Mouse (Mus musculus): Measurements from ENCODE around the gene Tfe3. TPM values are rescaled to one million over a fixed set of nuclear protein-coding genes. Genes with fewer than 3 reads are reported as not detected.
"Not testable (repeated sequence)": the region's sequence is repeated elsewhere in the genome, so short reads cannot be mapped to it uniquely, and the experiment has no call there.

The Tfe3 gene
- total RNA-seq, 2 experiments from 2014 or later, result 39.9 to 41.0 TPM

DNA sequence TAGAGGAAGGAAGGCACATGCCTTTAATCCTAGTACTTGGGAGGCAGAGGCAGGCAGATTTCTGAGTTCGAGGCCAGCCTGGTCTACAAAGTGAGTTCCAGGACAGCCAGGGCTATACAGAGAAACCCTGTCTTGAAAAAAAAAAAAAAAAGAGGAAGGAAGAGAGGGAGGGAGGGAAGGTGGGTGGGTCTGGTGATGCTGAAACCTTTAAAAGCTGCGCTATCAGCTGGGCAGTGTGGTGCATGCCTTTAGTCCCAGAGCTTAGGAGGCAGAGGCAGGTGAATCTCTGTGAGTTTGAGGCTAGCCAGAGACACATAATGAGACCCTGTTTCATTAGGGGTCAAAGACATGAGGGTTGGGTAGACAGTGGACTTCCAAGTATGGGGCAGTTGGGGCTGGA is 39.8 kb downstream of the Tfe3 start:
- not testable (repeated sequence) for DNase-seq (ENCODE audit: low spot score in 2 of 2)

DNA sequence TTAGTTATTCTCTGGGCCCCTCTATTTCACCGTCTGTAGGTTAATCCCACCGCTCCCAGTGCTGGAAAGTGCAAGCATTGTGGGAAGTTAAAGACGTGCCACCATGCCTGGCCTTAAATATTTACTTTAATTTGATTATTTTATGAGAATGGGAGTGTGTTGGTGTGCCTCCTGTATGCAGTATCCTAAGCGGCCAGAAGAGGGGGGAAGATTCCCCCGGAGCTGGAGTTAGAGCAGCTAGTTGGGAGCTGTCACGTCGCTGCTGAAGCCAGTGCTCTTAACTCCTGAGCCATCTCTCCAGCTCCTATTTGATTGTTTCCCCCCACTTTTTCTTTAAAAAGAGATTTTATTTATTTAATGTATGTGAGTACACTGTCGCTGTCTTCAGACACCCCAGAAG is 52.7 kb downstream of the Tfe3 start:
- DNase-seq (ENCODE audit: low spot score in 2 of 2), result not testable (repeated sequence)

DNA sequence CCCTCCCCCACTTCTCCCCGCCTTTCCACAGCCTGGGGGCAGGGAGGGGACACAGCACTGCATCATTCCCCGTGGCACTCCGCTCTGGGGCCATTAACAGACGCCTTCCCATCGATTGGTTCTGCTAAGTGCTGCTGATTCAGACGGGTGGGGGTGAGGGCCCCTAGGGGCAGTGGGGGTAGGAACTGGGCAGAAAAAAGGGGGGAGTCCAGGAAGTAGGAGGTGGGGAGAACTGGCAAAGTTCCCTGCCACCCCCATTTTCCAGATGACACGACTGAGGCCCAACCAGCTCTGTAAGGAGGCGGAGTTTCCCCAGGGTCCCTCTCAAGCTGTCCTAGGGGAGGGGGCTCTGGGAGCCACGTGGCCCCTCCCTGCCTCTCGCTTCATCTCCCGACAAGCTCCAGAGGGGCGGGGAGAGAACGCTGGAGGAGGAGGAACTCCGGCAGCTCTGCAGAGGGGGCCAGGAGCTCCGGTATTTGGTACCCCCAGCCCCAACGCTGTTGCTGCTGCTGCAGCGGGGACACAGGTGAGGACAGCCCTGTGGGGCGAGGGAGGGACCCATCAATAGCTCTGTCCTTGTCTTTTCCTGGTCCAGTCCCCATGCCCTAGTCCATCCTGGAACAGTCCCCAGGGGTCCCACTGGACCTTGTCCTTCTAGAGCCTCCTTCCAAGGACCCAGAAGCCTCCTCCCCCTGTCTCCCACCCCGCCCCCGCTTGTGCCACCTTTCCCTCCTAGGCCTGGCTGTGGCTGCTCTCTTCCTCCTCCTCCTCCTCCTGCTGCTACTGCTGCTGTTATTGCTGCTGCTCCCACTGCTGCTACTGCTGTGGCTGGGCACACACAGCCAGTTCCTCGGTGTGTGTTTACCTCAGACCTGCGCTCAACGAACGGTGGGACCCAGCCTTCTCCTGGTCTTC is 59.8 kb downstream of the Tfe3 start, which contains the start of gene Kcnd1:
Gene Kcnd1 (plus strand): TSS at position 425 of the 915 bp plus-strand sequence.
- DNase-seq (ENCODE audit: low spot score in 2 of 2), result no peak

Small RNAs within 50 kb of the gene (microRNA-seq; reads per million reads assigned to microRNA genes)
- gene Mir1198, result 57.1 reads per million, percentile 40 among the genes with 10 or more reads in this experiment

Other genes with a start within 250 kb of the Tfe3 start
- under 1 TPM; 0.20 to 0.40 TPM for gene Foxp3, start 188.9 kb upstream of the Tfe3 start, total RNA-seq (2021)
- gene Ppp1r3f, start 188.3 kb upstream of the Tfe3 start, total RNA-seq (2021), result 1 to 10 TPM; 6.0 to 6.7 TPM
- gene Ccdc22, start 157.0 kb upstream of the Tfe3 start, total RNA-seq (2021), result 10 to 100 TPM; 18.2 to 27.0 TPM
- gene Cacna1f, start 155.5 kb upstream of the Tfe3 start, total RNA-seq (2021), result under 1 TPM in 1 of 2 experiments, not detected in 1; 0.06 TPM
- gene Syp, start 124.1 kb upstream of the Tfe3 start, total RNA-seq (2021), result 10 to 100 TPM; 77.4 to 93.2 TPM
- gene Prickle3, start 105.3 kb upstream of the Tfe3 start, total RNA-seq (2021), result 10 to 100 TPM; 16.4 to 18.7 TPM
- 100 to 1,000 TPM in 1 of 2 experiments, 10 to 100 TPM in 1; 87.4 to 102 TPM for gene Plp2, start 91.2 kb upstream of the Tfe3 start, total RNA-seq (2021)
- 1 to 10 TPM in 1 of 2 experiments, under 1 TPM in 1; 0.42 to 1.4 TPM for gene Magix, start 81.3 kb upstream of the Tfe3 start, total RNA-seq (2021)
- gene Gpkow, start 65.4 kb upstream of the Tfe3 start, total RNA-seq (2021), result 10 to 100 TPM; 47.7 to 48.2 TPM
- gene Wdr45, start 48.2 kb upstream of the Tfe3 start, total RNA-seq (2021), result 10 to 100 TPM; 68.0 to 75.4 TPM
- 1 to 10 TPM in 1 of 2 experiments, not detected in 1; 1.4 TPM for gene Gm45208, start 40.3 kb upstream of the Tfe3 start, total RNA-seq (2021)
- 10 to 100 TPM; 15.5 to 16.0 TPM for gene Praf2, start 34.1 kb upstream of the Tfe3 start, total RNA-seq (2021)
- gene Ccdc120, start 11.7 kb upstream of the Tfe3 start, total RNA-seq (2021), result 10 to 100 TPM in 1 of 2 experiments, 1 to 10 TPM in 1; 9.0 to 10.8 TPM
- 10 to 100 TPM; 52.0 to 64.8 TPM for gene Gripap1, start 27.2 kb downstream of the Tfe3 start, total RNA-seq (2021)
- gene Kcnd1, start 59.7 kb downstream of the Tfe3 start, total RNA-seq (2021), result 1 to 10 TPM; 2.2 to 3.6 TPM
- gene Otud5, start 78.8 kb downstream of the Tfe3 start, total RNA-seq (2021), result 10 to 100 TPM; 73.4 to 86.3 TPM
- 1 to 10 TPM; 8.1 to 9.5 TPM for gene Pim2, start 115.7 kb downstream of the Tfe3 start, total RNA-seq (2021)
- 10 to 100 TPM; 38.7 to 42.9 TPM for gene Slc35a2, start 121.5 kb downstream of the Tfe3 start, total RNA-seq (2021)
- gene Pqbp1, start 136.7 kb downstream of the Tfe3 start, total RNA-seq (2021), result 100 to 1,000 TPM; 108 to 111 TPM
- 100 to 1,000 TPM in 1 of 2 experiments, 10 to 100 TPM in 1; 95.7 to 101 TPM for gene Timm17b, start 136.8 kb downstream of the Tfe3 start, total RNA-seq (2021)
- gene Gm10491, start 145.3 kb downstream of the Tfe3 start, total RNA-seq (2021), result not detected
- not detected for gene Gm10490, start 147.0 kb downstream of the Tfe3 start, total RNA-seq (2021)
- gene Pcsk1n, start 157.3 kb downstream of the Tfe3 start, total RNA-seq (2021), result 10 to 100 TPM; 63.6 to 65.7 TPM
- gene Eras, start 166.0 kb downstream of the Tfe3 start, total RNA-seq (2021), result not detected
- gene Hdac6, start 185.3 kb downstream of the Tfe3 start, total RNA-seq (2021), result 10 to 100 TPM; 29.9 to 38.9 TPM
- 1 to 10 TPM; 2.0 to 3.4 TPM for gene Gata1, start 215.5 kb downstream of the Tfe3 start, total RNA-seq (2021)